Mouse (Mus musculus) embryonic fibroblast, embryonic 13.5 days (primary cell): Measurements from ENCODE around the gene Pten.

Source experiments
- CTCF ChIP-seq: IDR thresholded peaks from 2 replicates; pipeline ENCODE4 v1.5.1; 2011; ENCODE audit warnings: mild to moderate bottlenecking, control low read depth, low read length, moderate library complexity, borderline replicate concordance; ENCODE audit not compliant: insufficient read depth
- POLR2A ChIP-seq: IDR thresholded peaks from 2 replicates; pipeline ENCODE4 v1.6.1; 2011; ENCODE audit warnings: low read depth, mild to moderate bottlenecking, control low read depth, low read length, moderate library complexity

GRCm38 (mm10) chr19:32760499-32760898 lies 3.2 kb downstream of the Pten start:
- TF ChIP-seq POLR2A (no peak), CTCF (no peak)
